Mouse (Mus musculus) limb, embryonic 15.5 days (tissue): Measurements from ENCODE around the gene Begain. TPM values are rescaled to one million over a fixed set of nuclear protein-coding genes. Genes with fewer than 3 reads are reported as not detected.

Experiments used
- ATAC-seq: fragments of 200-750 bp; cut with Nextera tagmentation; 2 replicates; pipeline ENCODE4 v1.8.0; 2017; ENCODE audit warnings: low read depth, moderate TSS enrichment; ENCODE audit not compliant: insufficient number of reproducible peaks, low FRiP score, low TSS enrichment
- H3K27ac ChIP-seq: fragments of 300-500 bp; sonication (generic); 2 replicates; pipeline ENCODE4 v1.5.1; 2015; ENCODE audit warnings: moderate library complexity, mild to moderate bottlenecking, inconsistent platforms
- H3K27me3 ChIP-seq: fragments of 300-500 bp; sonication (generic); 2 replicates; pipeline ENCODE4 v1.6.1; 2015; ENCODE audit warnings: inconsistent platforms
- H3K36me3 ChIP-seq: fragments of 300-500 bp; sonication (generic); 2 replicates; pipeline ENCODE4 v1.6.1; 2015; ENCODE audit warnings: inconsistent platforms
- H3K4me1 ChIP-seq: fragments of 300-500 bp; sonication (generic); 2 replicates; pipeline ENCODE4 v1.6.1; 2015; ENCODE audit warnings: inconsistent platforms
- H3K4me2 ChIP-seq: fragments of 300-500 bp; sonication (generic); 2 replicates; pipeline ENCODE4 v1.6.1; 2015; ENCODE audit warnings: mild to moderate bottlenecking, inconsistent platforms
- H3K4me3 ChIP-seq: fragments of 300-500 bp; sonication (generic); 2 replicates; pipeline ENCODE4 v1.5.1; 2015; ENCODE audit warnings: mild to moderate bottlenecking, inconsistent platforms
- H3K9ac ChIP-seq: fragments of 300-500 bp; sonication (generic); 2 replicates; pipeline ENCODE4 v1.6.1; 2015; ENCODE audit warnings: inconsistent platforms
- H3K9me3 ChIP-seq: fragments of 300-500 bp; sonication (generic); 2 replicates; pipeline ENCODE4 v1.6.1; 2016; ENCODE audit warnings: inconsistent platforms
- WGBS: fragments of 180-500 bp; shearing (Covaris S2); methylation state at CpG from one replicate; pipeline ENCODE4 v1.1.7; 2015; 5-methylcytosine and 5-hydroxymethylcytosine counted together
- polyA plus RNA-seq: library from polyadenylated mRNA; unstranded; fragments of >200 nt; fragmentation: Nextera tagmentation; extraction: Ambion mirVana; gene quantifications from 2 replicates; pipeline ENCODE4 v1.2.1, GENCODE M21; 2015

Begain gene
- polyA plus RNA-seq, 1 experiment from 2014 or later, result 10.9 TPM

GRCm38 (mm10) chr12:109083476-109083875 is 15.5 kb upstream of the Begain start:
- no peaks in the 10 kb centered on the region for H3K9me3 ChIP-seq
- no peak overlapping the region for H3K9ac ChIP-seq
- H3K27me3 ChIP-seq, result no peaks in the 10 kb centered on the region
- no peaks in the 10 kb centered on the region for H3K36me3 ChIP-seq
- no peak overlapping the region for H3K4me3 ChIP-seq
- no peaks in the 10 kb centered on the region for H3K4me1 ChIP-seq
- no peak overlapping the region for H3K27ac ChIP-seq
- no peak for ATAC-seq
- no peak overlapping the region for H3K4me2 ChIP-seq
- WGBS, result 88% methylated on average over 3 of the region's 3 CpGs

- no peaks in the 10 kb centered on the region for H3K36me3 ChIP-seq
- 82% methylated on average over 6 of the region's 6 CpGs for WGBS
- H3K9ac ChIP-seq, result no peak overlapping the region
- H3K9me3 ChIP-seq, result no peaks in the 10 kb centered on the region
- H3K27ac ChIP-seq, result no peak overlapping the region
- H3K4me3 ChIP-seq, result no peak overlapping the region
- H3K27me3 ChIP-seq, result no peaks in the 10 kb centered on the region
- H3K4me2 ChIP-seq, result no peak overlapping the region
- H3K4me1 ChIP-seq, result no peaks in the 10 kb centered on the region
- no peak for ATAC-seq
Observed at GRCm38 (mm10) chr12:109077036-109077435, 9.0 kb upstream of the Begain start.

GRCm38 (mm10) chr12:109074777-109075285 is 6.8 kb upstream of the Begain start:
- H3K9me3 ChIP-seq, result no peaks in the 10 kb centered on the region
- no peaks in the 10 kb centered on the region for H3K4me1 ChIP-seq
- H3K4me3 ChIP-seq, result no peak overlapping the region
- 86% methylated on average over 2 of the region's 2 CpGs for WGBS
- no peak for ATAC-seq
- no peaks in the 10 kb centered on the region for H3K36me3 ChIP-seq
- H3K27ac ChIP-seq, result no peak overlapping the region
- no peak overlapping the region for H3K4me2 ChIP-seq
- H3K27me3 ChIP-seq, result no peaks in the 10 kb centered on the region
- H3K9ac ChIP-seq, result no peak overlapping the region

GRCm38 (mm10) chr12:109074106-109074505 is 6.1 kb upstream of the Begain start:
- WGBS, result 59% methylated on average over 6 of the region's 6 CpGs
- no peaks in the 10 kb centered on the region for H3K27me3 ChIP-seq
- no peak overlapping the region for H3K4me2 ChIP-seq
- no peak for ATAC-seq
- no peak overlapping the region for H3K27ac ChIP-seq
- no peaks in the 10 kb centered on the region for H3K36me3 ChIP-seq
- H3K9ac ChIP-seq, result no peak overlapping the region
- H3K4me1 ChIP-seq, result 0 out of 2 replicates have a peak, but pooled peaks cover under 1% of the 10 kb centered on the region
- H3K4me3 ChIP-seq, result no peak overlapping the region
- H3K9me3 ChIP-seq, result no peaks in the 10 kb centered on the region

- ATAC-seq, result no peak
- Histone ChIP-seq H3K27ac (no peak overlapping the region), H3K27me3 (no peaks in the 10 kb centered on the region), H3K4me2 (no peak overlapping the region), H3K9me3 (no peaks in the 10 kb centered on the region), H3K9ac (no peak overlapping the region), H3K4me1 (peaks cover 20% of the 10 kb centered on the region), H3K4me3 (no peak overlapping the region), H3K36me3 (no peaks in the 10 kb centered on the region)
- WGBS, result 87% methylated on average over 13 of the region's 13 CpGs
Observed at GRCm38 (mm10) chr12:109071248-109071647, 3.2 kb upstream of the Begain start.

GRCm38 (mm10) chr12:109069751-109070150 is 1.7 kb upstream of the Begain start:
- Histone ChIP-seq H3K27ac (no peak overlapping the region), H3K4me3 (no peak overlapping the region), H3K9me3 (no peaks in the 10 kb centered on the region), H3K27me3 (no peaks in the 10 kb centered on the region), H3K4me1 (peaks cover 20% of the 10 kb centered on the region), H3K36me3 (no peaks in the 10 kb centered on the region), H3K4me2 (no peak overlapping the region), H3K9ac (no peak overlapping the region)
- no peak for ATAC-seq
- WGBS, result 37% methylated on average over 2 of the region's 2 CpGs

- no peaks in the 10 kb centered on the region for H3K36me3 ChIP-seq
- 0 out of 2 replicates have a peak overlapping the region, but pooled peaks have one; percentile 78 for H3K9ac ChIP-seq
- peaks cover 20% of the 10 kb centered on the region for H3K4me1 ChIP-seq
- no peak for ATAC-seq
- H3K4me3 ChIP-seq, result peak overlapping the region; percentile 59
- H3K9me3 ChIP-seq, result no peaks in the 10 kb centered on the region
- WGBS, result 62% methylated on average over 7 of the region's 7 CpGs
- no peak overlapping the region for H3K27ac ChIP-seq
- H3K4me2 ChIP-seq, result peak overlapping the region; percentile 92
- H3K27me3 ChIP-seq, result no peaks in the 10 kb centered on the region
Observed at GRCm38 (mm10) chr12:109068738-109069137, 721 bp upstream of the Begain start.

- peak overlapping the region; percentile 59 for H3K4me3 ChIP-seq
- no peaks in the 10 kb centered on the region for H3K36me3 ChIP-seq
- H3K4me2 ChIP-seq, result peak overlapping the region; percentile 92
- H3K4me1 ChIP-seq, result peaks cover 20% of the 10 kb centered on the region
- WGBS, result 2% methylated on average over 40 of the region's 59 CpGs
- peak overlapping the region; percentile 79 for H3K27ac ChIP-seq
- ATAC-seq, result peak; percentile 87
- H3K27me3 ChIP-seq, result no peaks in the 10 kb centered on the region
- H3K9me3 ChIP-seq, result no peaks in the 10 kb centered on the region
- peak overlapping the region; percentile 78 for H3K9ac ChIP-seq
Observed at GRCm38 (mm10) chr12:109067561-109068135, 369 bp downstream of the Begain start.

- H3K4me3 ChIP-seq, result no peak overlapping the region
- H3K27me3 ChIP-seq, result peaks cover 44% of the 10 kb centered on the region
- ATAC-seq, result no peak
- H3K4me2 ChIP-seq, result no peak overlapping the region
- WGBS, result 83% methylated on average over 8 of the region's 8 CpGs
- no peaks in the 10 kb centered on the region for H3K36me3 ChIP-seq
- no peaks in the 10 kb centered on the region for H3K9me3 ChIP-seq
- no peak overlapping the region for H3K9ac ChIP-seq
- H3K27ac ChIP-seq, result no peak overlapping the region
- peaks cover 11% of the 10 kb centered on the region for H3K4me1 ChIP-seq
Observed at GRCm38 (mm10) chr12:109058660-109059059, 9.4 kb downstream of the Begain start.

GRCm38 (mm10) chr12:109057736-109058135 is 10.3 kb downstream of the Begain start:
- Histone ChIP-seq H3K4me2 (no peak overlapping the region), H3K36me3 (no peaks in the 10 kb centered on the region), H3K4me3 (no peak overlapping the region), H3K9ac (no peak overlapping the region), H3K9me3 (no peaks in the 10 kb centered on the region), H3K4me1 (peaks cover 20% of the 10 kb centered on the region), H3K27me3 (peaks cover 53% of the 10 kb centered on the region), H3K27ac (no peak overlapping the region)
- 54% methylated on average over 4 of the region's 4 CpGs for WGBS
- no peak for ATAC-seq

GRCm38 (mm10) chr12:109053020-109053806 is 14.8 kb downstream of the Begain start:
- Histone ChIP-seq H3K4me1 (peaks cover 26% of the 10 kb centered on the region), H3K27me3 (peaks cover 86% of the 10 kb centered on the region), H3K36me3 (no peaks in the 10 kb centered on the region), H3K27ac (no peak overlapping the region), H3K9ac (peak overlapping the region; percentile 47), H3K4me3 (peak overlapping the region; percentile 57), H3K4me2 (peak overlapping the region; percentile 98), H3K9me3 (no peaks in the 10 kb centered on the region)
- peak; percentile 12; the same call in 1 of the 2 replicates for ATAC-seq
- under 1% methylated on average over 63 of the region's 105 CpGs for WGBS

- Histone ChIP-seq H3K4me3 (no peak overlapping the region), H3K27me3 (peaks cover 73% of the 10 kb centered on the region), H3K36me3 (no peaks in the 10 kb centered on the region), H3K4me1 (peaks cover 23% of the 10 kb centered on the region), H3K4me2 (no peak overlapping the region), H3K27ac (no peak overlapping the region), H3K9me3 (no peaks in the 10 kb centered on the region), H3K9ac (no peak overlapping the region)
- WGBS, result 71% methylated on average over 4 of the region's 4 CpGs
- ATAC-seq, result no peak
Observed at GRCm38 (mm10) chr12:109049949-109050348, 18.1 kb downstream of the Begain start.
